Mouse (Mus musculus) midbrain, embryonic 14.5 days (tissue): ENCODE measurements around the gene Atp2a1. TPM values are rescaled to one million over a fixed set of nuclear protein-coding genes. Genes with fewer than 3 reads are reported as not detected.
"Not testable (repeated sequence)": the region's sequence is repeated elsewhere in the genome, so short reads cannot be mapped to it uniquely, and the experiment has no call there.

Experiments
- ATAC-seq: fragments of 200-750 bp; cut with Nextera tagmentation; 2 replicates; pipeline ENCODE4 v1.8.0; 2017; ENCODE audit warnings: moderate number of reproducible peaks, moderate library complexity; ENCODE audit not compliant: low FRiP score, low TSS enrichment
- DNase-seq: peaks from one replicate; pipeline ENCODE4 v3.0.0-alpha.2; 2015
- H3K27ac ChIP-seq: fragments of 300-500 bp; sonication (generic); replicated peaks from 2 replicates; pipeline ENCODE4 v1.5.1; 2014; ENCODE audit warnings: mild to moderate bottlenecking, low read depth, low read length, moderate library complexity
- H3K27me3 ChIP-seq: fragments of 300-500 bp; sonication (generic); 2 replicates; pipeline ENCODE4 v1.6.1; 2014; ENCODE audit warnings: low read length, control low read depth, mixed read lengths; ENCODE audit not compliant: control insufficient read depth, insufficient read depth
- H3K36me3 ChIP-seq: fragments of 300-500 bp; sonication (generic); 2 replicates; pipeline ENCODE4 v1.6.1; 2014; ENCODE audit warnings: low read length, control low read depth; ENCODE audit not compliant: control insufficient read depth, insufficient read depth
- H3K4me1 ChIP-seq: fragments of 300-500 bp; sonication (generic); 2 replicates; pipeline ENCODE4 v1.6.1; 2014; ENCODE audit warnings: mild to moderate bottlenecking, antibody characterized with exemption, low read length, control low read depth; ENCODE audit not compliant: control insufficient read depth, insufficient read depth
- H3K4me2 ChIP-seq: fragments of 300-500 bp; sonication (generic); 2 replicates; pipeline ENCODE4 v1.6.1; 2014; ENCODE audit warnings: mild to moderate bottlenecking, low read length, moderate library complexity
- H3K4me3 ChIP-seq: fragments of 300-500 bp; sonication (generic); replicated peaks from 2 replicates; pipeline ENCODE4 v1.5.1; 2014; ENCODE audit warnings: low read depth, low read length
- H3K9ac ChIP-seq: fragments of 300-500 bp; sonication (generic); replicated peaks from 2 replicates; pipeline ENCODE4 v1.6.1; 2014; ENCODE audit warnings: mild to moderate bottlenecking, low read length, moderate library complexity
- H3K9me3 ChIP-seq: fragments of 300-500 bp; sonication (generic); 2 replicates; pipeline ENCODE4 v1.6.1; 2016; ENCODE audit warnings: low read length, control low read depth, mixed read lengths; ENCODE audit not compliant: control insufficient read depth
- WGBS: fragments of 180-500 bp; shearing (Covaris S2); extraction: QIAGEN DNeasy Blood & Tissue Kit; methylation state at CpG from one replicate; pipeline ENCODE4 v1.1.7; 2014; 5-methylcytosine and 5-hydroxymethylcytosine counted together
- polyA plus RNA-seq: library from polyadenylated mRNA; unstranded; fragments of >200 nt; fragmentation: Nextera tagmentation; extraction: Ambion mirVana; gene quantifications from 2 replicates; pipeline ENCODE4 v1.2.1, GENCODE M21; 2014

The Atp2a1 gene
- polyA plus RNA-seq, 1 experiment from 2014 or later = 0.39 TPM

DNA sequence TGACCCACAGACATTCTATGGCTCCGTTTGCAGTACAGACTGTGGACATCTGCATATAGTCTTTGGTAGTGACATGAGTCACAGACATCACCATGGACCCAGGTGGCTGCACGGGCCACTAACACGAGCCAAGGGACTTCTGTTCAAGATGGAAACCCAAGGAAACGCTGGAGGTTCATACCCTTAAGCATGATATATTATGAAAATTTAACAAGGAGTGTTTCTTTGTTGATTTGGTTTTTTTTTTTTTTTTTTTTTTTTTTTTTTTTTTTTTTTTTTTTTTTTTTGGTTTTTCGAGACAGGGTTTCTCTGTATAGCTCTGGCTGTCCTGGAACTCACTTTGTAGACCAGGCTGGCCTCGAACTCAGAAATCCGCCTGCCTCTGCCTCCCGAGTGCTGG lies 60.4 kb downstream of the Atp2a1 start:
- not testable (repeated sequence) for H3K4me2 ChIP-seq, H3K4me1 ChIP-seq, H3K9me3 ChIP-seq, H3K36me3 ChIP-seq, H3K27ac ChIP-seq, DNase-seq, H3K9ac ChIP-seq, ATAC-seq, H3K27me3 ChIP-seq, H3K4me3 ChIP-seq
- 90% methylated on average over 7 of the region's 8 CpGs for WGBS

- ATAC-seq (no peak), DNase-seq (peak; percentile 91)
- Histone ChIP-seq H3K4me1 (0 out of 2 replicates have a peak, but pooled peaks cover 4% of the 10 kb centered on the region), H3K9me3 (no peaks in the 10 kb centered on the region), H3K4me3 (no peak overlapping the region), H3K27me3 (no peaks in the 10 kb centered on the region), H3K4me2 (no peak overlapping the region), H3K9ac (no peak overlapping the region), H3K27ac (no peak overlapping the region), H3K36me3 (no peaks in the 10 kb centered on the region)
- 14% methylated on average over 5 of the region's 5 CpGs for WGBS
These were observed 63.4 kb downstream of the Atp2a1 start for GRCm38 (mm10) chr7:126399548-126399947.

DNA sequence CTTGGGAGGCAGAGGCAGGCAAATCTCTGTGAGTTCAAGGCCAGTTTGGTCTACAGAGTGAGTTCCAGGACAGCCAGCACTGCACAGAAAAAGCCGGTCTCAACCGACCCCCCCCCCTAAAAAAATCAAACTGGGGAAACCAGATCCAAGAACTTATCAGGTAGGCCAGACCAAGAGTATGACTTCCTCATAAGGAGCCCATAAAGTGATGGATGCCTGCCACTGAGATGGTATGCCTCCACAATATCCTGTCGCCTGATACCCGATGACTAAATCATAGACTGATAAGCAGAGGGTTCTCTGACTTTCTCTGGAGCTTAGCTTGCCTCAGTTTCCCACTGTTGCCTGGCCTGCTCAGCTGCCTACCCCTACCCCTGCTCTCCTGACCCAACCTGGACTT lies 65.1 kb downstream of the Atp2a1 start:
- H3K4me3 ChIP-seq = no peak overlapping the region
- WGBS = 93% methylated on average over 4 of the region's 4 CpGs
- no peak for DNase-seq
- no peaks in the 10 kb centered on the region for H3K27me3 ChIP-seq
- no peaks in the 10 kb centered on the region for H3K9me3 ChIP-seq
- 0 out of 2 replicates have a peak, but pooled peaks cover 4% of the 10 kb centered on the region for H3K4me1 ChIP-seq
- no peak overlapping the region for H3K4me2 ChIP-seq
- no peaks in the 10 kb centered on the region for H3K36me3 ChIP-seq
- H3K9ac ChIP-seq = no peak overlapping the region
- ATAC-seq = no peak
- H3K27ac ChIP-seq = no peak overlapping the region

GRCm38 (mm10) chr7:126397221-126397620 lies 65.7 kb downstream of the Atp2a1 start:
- H3K36me3 ChIP-seq = no peaks in the 10 kb centered on the region
- 0 out of 2 replicates have a peak, but pooled peaks cover 4% of the 10 kb centered on the region for H3K4me1 ChIP-seq
- no peaks in the 10 kb centered on the region for H3K9me3 ChIP-seq
- no peak overlapping the region for H3K9ac ChIP-seq
- no peak overlapping the region for H3K4me3 ChIP-seq
- 56% methylated on average over 6 of the region's 6 CpGs for WGBS
- DNase-seq (no peak), ATAC-seq (no peak)
- 0 out of 2 replicates have a peak overlapping the region, but pooled peaks have one; percentile 26 for H3K4me2 ChIP-seq
- H3K27ac ChIP-seq = no peak overlapping the region
- no peaks in the 10 kb centered on the region for H3K27me3 ChIP-seq

GRCm38 (mm10) chr7:126396298-126397119 lies 66.4 kb downstream of the Atp2a1 start, which contains the start of gene Nfatc2ip:
Gene Nfatc2ip, minus strand, starts transcription at chr7:126396737.
- peak within 1 kb of the TSS; percentile 82 for H3K4me2 ChIP-seq

More at GRCm38 (mm10) chr7:126396298-126397119, 66.4 kb downstream of the Atp2a1 start, which contains the start of gene Nfatc2ip:
- H3K9me3 ChIP-seq = no peaks in the 10 kb centered on the region
- 0 out of 2 replicates have a peak, but pooled peaks cover 4% of the 10 kb centered on the region for H3K4me1 ChIP-seq
- H3K9ac ChIP-seq = peak within 1 kb of the TSS; percentile 72
- ATAC-seq (peak; percentile 100), DNase-seq (peak; percentile 98)
- peak within 1 kb of the TSS; percentile 67 for H3K27ac ChIP-seq
- peak within 1 kb of the TSS; percentile 85 for H3K4me3 ChIP-seq
- no peaks in the 10 kb centered on the region for H3K36me3 ChIP-seq
- no peaks in the 10 kb centered on the region for H3K27me3 ChIP-seq
- under 1% methylated on average over 59 of the region's 59 CpGs for WGBS

Other genes starting within 250 kb of the Atp2a1 start
- 391 and 401 TPM in 2 replicates for gene Sbk1, start 190.5 kb downstream of the Atp2a1 start, polyA plus RNA-seq
- 0.65 and 0.92 TPM in 2 replicates for gene Lat, start 93.5 kb downstream of the Atp2a1 start, polyA plus RNA-seq
- 60.4 and 74.5 TPM in 2 replicates for gene Spns1, start 85.7 kb downstream of the Atp2a1 start, polyA plus RNA-seq
- 3.5 and 4.9 TPM in 2 replicates for gene Nfatc2ip, start 66.4 kb downstream of the Atp2a1 start, polyA plus RNA-seq
- gene Cd19, start 48.2 kb downstream of the Atp2a1 start, polyA plus RNA-seq = not detected in 2 replicates
- gene Rabep2, start 34.3 kb downstream of the Atp2a1 start, polyA plus RNA-seq = 19.6 and 22.1 TPM in 2 replicates
- gene Sh2b1, start 12.3 kb upstream of the Atp2a1 start, polyA plus RNA-seq = 67.5 and 73.1 TPM in 2 replicates
- gene Tufm, start 24.3 kb upstream of the Atp2a1 start, polyA plus RNA-seq = 118 and 135 TPM in 2 replicates
- 51.8 and 73.2 TPM in 2 replicates for gene Atxn2l, start 40.3 kb upstream of the Atp2a1 start, polyA plus RNA-seq
- gene Eif3c, start 103.3 kb upstream of the Atp2a1 start, polyA plus RNA-seq = 171 and 174 TPM in 2 replicates
- gene Apobr, start 121.8 kb upstream of the Atp2a1 start, polyA plus RNA-seq = 0.28 and 0.55 TPM in 2 replicates
- 26.5 and 27.7 TPM in 2 replicates for gene Cln3, start 122.7 kb upstream of the Atp2a1 start, polyA plus RNA-seq
- not detected in 2 replicates for gene Il27, start 131.8 kb upstream of the Atp2a1 start, polyA plus RNA-seq
- gene Nupr1, start 167.8 kb upstream of the Atp2a1 start, polyA plus RNA-seq = 0.84 and 5.8 TPM in 2 replicates
- 64.6 and 71.3 TPM in 2 replicates for gene Sgf29, start 186.2 kb upstream of the Atp2a1 start, polyA plus RNA-seq
- 0.38 and 2.6 TPM in 2 replicates for gene Sult1a1, start 213.3 kb upstream of the Atp2a1 start, polyA plus RNA-seq
- 128 and 164 TPM in 2 replicates for gene Bola2, start 232.3 kb upstream of the Atp2a1 start, polyA plus RNA-seq
- gene Slx1b, start 232.7 kb upstream of the Atp2a1 start, polyA plus RNA-seq = 10.6 and 13.7 TPM in 2 replicates
- gene Coro1a, start 244.7 kb upstream of the Atp2a1 start, polyA plus RNA-seq = 95.0 and 115 TPM in 2 replicates